Mouse (Mus musculus): ENCODE results near the gene Nol7. TPM values are rescaled to one million over a fixed set of nuclear protein-coding genes. Genes with fewer than 3 reads are reported as not detected.

Gene Nol7
- polyA plus RNA-seq, 1 experiment from 2014 or later, result 215 TPM

- no peak overlapping the region for H3K4me2 ChIP-seq (replicated peaks; ENCODE audit: low read depth, low read length)
- H3K36me3 ChIP-seq (ENCODE audit: control insufficient read depth, insufficient read depth, low read length), result no peaks in the 10 kb centered on the region
- 98% methylated on average over 4 of the region's 4 CpGs for WGBS
Observed at GRCm38 (mm10) chr13:43443706-43444105, 45.5 kb downstream of the Nol7 start.

DNA sequence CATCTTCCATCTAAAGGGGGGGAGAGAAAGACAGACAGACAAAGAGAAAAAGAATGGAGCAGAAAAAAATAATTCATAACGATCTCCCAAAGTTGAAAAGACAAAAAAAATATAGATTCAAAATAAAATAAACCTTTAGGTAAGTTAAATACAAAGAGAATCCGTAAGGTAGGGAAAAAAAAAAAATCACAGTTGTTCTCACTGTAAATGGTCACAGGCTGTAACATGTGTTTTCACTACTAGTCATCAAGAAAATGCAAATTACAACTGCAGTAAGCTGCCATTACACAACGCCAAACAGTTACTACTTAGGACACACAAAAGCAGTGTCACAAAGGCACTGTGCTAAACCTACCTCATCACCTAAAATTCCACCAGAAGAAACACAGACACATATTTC is 46.5 kb downstream of the Nol7 start:
- H3K4me3 ChIP-seq (ENCODE audit: low read depth, low read length), result no peak overlapping the region
- ATAC-seq (ENCODE audit: low FRiP score) (no peak), DNase-seq (ENCODE audit: low spot score) (no peak)
- H3K9me3 ChIP-seq (ENCODE audit: control insufficient read depth, low read length), result no peaks in the 10 kb centered on the region
- no peaks in the 10 kb centered on the region for H3K36me3 ChIP-seq (ENCODE audit: control insufficient read depth, insufficient read depth, low read length)
- H3K9ac ChIP-seq (ENCODE audit: low read depth, low read length), result no peak overlapping the region
- H3K27me3 ChIP-seq (ENCODE audit: control insufficient read depth, insufficient read depth, low read length), result no peaks in the 10 kb centered on the region
- H3K27ac ChIP-seq (ENCODE audit: low read depth, low read length), result no peak overlapping the region
- no peak overlapping the region for H3K4me2 ChIP-seq (replicated peaks; ENCODE audit: low read depth, low read length)
- H3K4me1 ChIP-seq (replicated peaks; ENCODE audit: control insufficient read depth, insufficient read depth, low read length), result no peaks in the 10 kb centered on the region
- WGBS, result 96% methylated on average over 3 of the region's 3 CpGs

More at GRCm38 (mm10) chr13:43443706-43444105, 45.5 kb downstream of the Nol7 start:
- Histone ChIP-seq H3K27me3 (ENCODE audit: control insufficient read depth, insufficient read depth, low read length) (no peaks in the 10 kb centered on the region), H3K4me1 (replicated peaks; ENCODE audit: control insufficient read depth, insufficient read depth, low read length) (no peaks in the 10 kb centered on the region), H3K27ac (ENCODE audit: low read depth, low read length) (no peak overlapping the region), H3K9me3 (ENCODE audit: control insufficient read depth, low read length) (no peaks in the 10 kb centered on the region), H3K9ac (ENCODE audit: low read depth, low read length) (no peak overlapping the region), H3K4me3 (ENCODE audit: low read depth, low read length) (no peak overlapping the region)
- ATAC-seq (ENCODE audit: low FRiP score) (no peak), DNase-seq (ENCODE audit: low spot score) (no peak)

- 96% methylated on average over 4 of the region's 4 CpGs for WGBS
- Histone ChIP-seq H3K27me3 (ENCODE audit: control insufficient read depth, insufficient read depth, low read length) (no peaks in the 10 kb centered on the region), H3K4me2 (replicated peaks; ENCODE audit: low read depth, low read length) (no peak overlapping the region), H3K4me3 (ENCODE audit: low read depth, low read length) (no peak overlapping the region), H3K36me3 (ENCODE audit: control insufficient read depth, insufficient read depth, low read length) (no peaks in the 10 kb centered on the region), H3K4me1 (replicated peaks; ENCODE audit: control insufficient read depth, insufficient read depth, low read length) (no peaks in the 10 kb centered on the region), H3K9ac (ENCODE audit: low read depth, low read length) (no peak overlapping the region), H3K27ac (ENCODE audit: low read depth, low read length) (no peak overlapping the region), H3K9me3 (ENCODE audit: control insufficient read depth, low read length) (no peaks in the 10 kb centered on the region)
- DNase-seq (ENCODE audit: low spot score) (no peak), ATAC-seq (ENCODE audit: low FRiP score) (no peak)
Observed at GRCm38 (mm10) chr13:43445754-43446153, 47.6 kb downstream of the Nol7 start.

GRCm38 (mm10) chr13:43447721-43448120 is 49.5 kb downstream of the Nol7 start:
- WGBS, result 78% methylated on average over 3 of the region's 3 CpGs
- no peaks in the 10 kb centered on the region for H3K9me3 ChIP-seq (ENCODE audit: control insufficient read depth, low read length)
- no peak for ATAC-seq (ENCODE audit: low FRiP score)
- DNase-seq (ENCODE audit: low spot score), result no peak
- peaks cover under 1% of the 10 kb centered on the region; the same call in 1 of the 2 replicates for H3K4me1 ChIP-seq (replicated peaks; ENCODE audit: control insufficient read depth, insufficient read depth, low read length)
- no peak overlapping the region for H3K27ac ChIP-seq (ENCODE audit: low read depth, low read length)
- no peaks in the 10 kb centered on the region for H3K36me3 ChIP-seq (ENCODE audit: control insufficient read depth, insufficient read depth, low read length)
- H3K27me3 ChIP-seq (ENCODE audit: control insufficient read depth, insufficient read depth, low read length), result no peaks in the 10 kb centered on the region
- H3K9ac ChIP-seq (ENCODE audit: low read depth, low read length), result no peak overlapping the region
- no peak overlapping the region for H3K4me3 ChIP-seq (ENCODE audit: low read depth, low read length)
- H3K4me2 ChIP-seq (replicated peaks; ENCODE audit: low read depth, low read length), result no peak overlapping the region

- Histone ChIP-seq H3K4me2 (replicated peaks; ENCODE audit: low read depth, low read length) (no peak overlapping the region), H3K36me3 (ENCODE audit: control insufficient read depth, insufficient read depth, low read length) (no peaks in the 10 kb centered on the region), H3K9me3 (ENCODE audit: control insufficient read depth, low read length) (no peaks in the 10 kb centered on the region), H3K27me3 (ENCODE audit: control insufficient read depth, insufficient read depth, low read length) (no peaks in the 10 kb centered on the region), H3K4me3 (ENCODE audit: low read depth, low read length) (no peak overlapping the region), H3K4me1 (replicated peaks; ENCODE audit: control insufficient read depth, insufficient read depth, low read length) (peaks cover 3% of the 10 kb centered on the region; the same call in 1 of the 2 replicates), H3K27ac (ENCODE audit: low read depth, low read length) (no peak overlapping the region), H3K9ac (ENCODE audit: low read depth, low read length) (no peak overlapping the region)
- ATAC-seq (ENCODE audit: low FRiP score) (no peak), DNase-seq (ENCODE audit: low spot score) (no peak)
- 92% methylated on average over 3 of the region's 3 CpGs for WGBS
Observed at GRCm38 (mm10) chr13:43450686-43451085, 52.5 kb downstream of the Nol7 start.

GRCm38 (mm10) chr13:43452177-43452576 is 54.0 kb downstream of the Nol7 start:
- 86% methylated on average over 2 of the region's 2 CpGs for WGBS
- Histone ChIP-seq H3K27ac (ENCODE audit: low read depth, low read length) (no peak overlapping the region), H3K4me1 (replicated peaks; ENCODE audit: control insufficient read depth, insufficient read depth, low read length) (peaks cover 3% of the 10 kb centered on the region; the same call in 1 of the 2 replicates), H3K27me3 (ENCODE audit: control insufficient read depth, insufficient read depth, low read length) (no peaks in the 10 kb centered on the region), H3K9me3 (ENCODE audit: control insufficient read depth, low read length) (no peaks in the 10 kb centered on the region), H3K9ac (ENCODE audit: low read depth, low read length) (no peak overlapping the region), H3K4me2 (replicated peaks; ENCODE audit: low read depth, low read length) (no peak overlapping the region), H3K4me3 (ENCODE audit: low read depth, low read length) (no peak overlapping the region), H3K36me3 (ENCODE audit: control insufficient read depth, insufficient read depth, low read length) (no peaks in the 10 kb centered on the region)
- ATAC-seq (ENCODE audit: low FRiP score) (no peak), DNase-seq (ENCODE audit: low spot score) (no peak)

- H3K27ac ChIP-seq (ENCODE audit: low read depth, low read length), result 0 out of 2 replicates have a peak overlapping the region, but pooled peaks have one; percentile 33
- peak; percentile 19 for DNase-seq (ENCODE audit: low spot score)
- no peak overlapping the region for H3K4me2 ChIP-seq (replicated peaks; ENCODE audit: low read depth, low read length)
- H3K4me1 ChIP-seq (replicated peaks; ENCODE audit: control insufficient read depth, insufficient read depth, low read length), result peaks cover 3% of the 10 kb centered on the region; the same call in 1 of the 2 replicates
- H3K36me3 ChIP-seq (ENCODE audit: control insufficient read depth, insufficient read depth, low read length), result no peaks in the 10 kb centered on the region
- H3K4me3 ChIP-seq (ENCODE audit: low read depth, low read length), result no peak overlapping the region
- ATAC-seq (ENCODE audit: low FRiP score), result 0 out of 2 replicates have a peak, but pooled peaks have one; percentile 38
- no peaks in the 10 kb centered on the region for H3K27me3 ChIP-seq (ENCODE audit: control insufficient read depth, insufficient read depth, low read length)
- H3K9ac ChIP-seq (ENCODE audit: low read depth, low read length), result no peak overlapping the region
- no peaks in the 10 kb centered on the region for H3K9me3 ChIP-seq (ENCODE audit: control insufficient read depth, low read length)
- WGBS, result 34% methylated on average over 7 of the region's 7 CpGs
Observed at GRCm38 (mm10) chr13:43452843-43453605, 54.8 kb downstream of the Nol7 start.

GRCm38 (mm10) chr13:43454431-43454830 is 56.2 kb downstream of the Nol7 start:
- WGBS, result 92% methylated on average over 7 of the region's 7 CpGs
- peaks cover 3% of the 10 kb centered on the region; the same call in 1 of the 2 replicates for H3K4me1 ChIP-seq (replicated peaks; ENCODE audit: control insufficient read depth, insufficient read depth, low read length)
- no peaks in the 10 kb centered on the region for H3K27me3 ChIP-seq (ENCODE audit: control insufficient read depth, insufficient read depth, low read length)
- no peaks in the 10 kb centered on the region for H3K9me3 ChIP-seq (ENCODE audit: control insufficient read depth, low read length)
- no peak overlapping the region for H3K4me3 ChIP-seq (ENCODE audit: low read depth, low read length)
- H3K27ac ChIP-seq (ENCODE audit: low read depth, low read length), result no peak overlapping the region
- H3K9ac ChIP-seq (ENCODE audit: low read depth, low read length), result no peak overlapping the region
- DNase-seq (ENCODE audit: low spot score) (no peak), ATAC-seq (ENCODE audit: low FRiP score) (no peak)
- H3K4me2 ChIP-seq (replicated peaks; ENCODE audit: low read depth, low read length), result no peak overlapping the region
- H3K36me3 ChIP-seq (ENCODE audit: control insufficient read depth, insufficient read depth, low read length), result no peaks in the 10 kb centered on the region
